7 mouse cellular contexts compared by ENCODE assay signal in the genomic region with DNA sequence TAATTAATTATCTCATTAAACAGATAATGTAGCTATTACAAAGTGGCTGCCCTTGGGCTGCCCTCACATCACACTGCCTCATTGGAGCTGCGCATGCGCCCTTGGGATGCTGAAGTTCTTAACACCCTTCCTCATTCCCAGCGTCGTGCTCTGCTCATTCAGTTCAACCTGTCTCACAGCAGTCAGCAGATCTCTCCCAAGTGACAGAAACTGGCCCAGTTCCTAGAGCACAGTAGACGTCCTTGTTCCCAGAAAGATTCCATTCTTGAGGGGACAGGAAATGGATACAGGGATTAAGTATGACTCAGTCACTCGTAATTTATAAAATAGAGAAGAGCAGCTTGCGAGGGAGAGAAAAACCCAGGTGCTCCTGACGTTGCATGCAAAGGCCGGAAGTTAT.
"Had no signal": no experiment of that assay in that cellular context is flagged by ENCODE, and none has a peak within 500 bp of the region (broad histone marks: within the 10 kb centered on the region; RNA-seq: fewer than 3 reads in every experiment).

No protein-coding gene starts in this region.

- DNase-seq: kidney, postnatal 10 days; kidney, postnatal 4 days; left cerebral cortex, postnatal 4 days; lung, adult 18-20 months; spleen, adult 18-20 months; thymus, postnatal 4 days had no signal

- ATAC-seq: midbrain, embryonic 16.5 days had no signal
